Mouse (Mus musculus) 3T3-L1 (cell line): ENCODE measurements around the gene Syndig1.
A peak's percentile ranks its signal among the peaks of the same experiment; 100 is the strongest.

Experiments used
- DNase-seq: peaks from one replicate; pipeline ENCODE4 v3.0.0-alpha.2; 2015; ENCODE audit warnings: low read depth, low spot score

The Syndig1 gene

GRCm38 (mm10) chr2:149980419-149980818 lies 151.4 kb downstream of the Syndig1 start:
- DNase-seq, result no peak

DNA sequence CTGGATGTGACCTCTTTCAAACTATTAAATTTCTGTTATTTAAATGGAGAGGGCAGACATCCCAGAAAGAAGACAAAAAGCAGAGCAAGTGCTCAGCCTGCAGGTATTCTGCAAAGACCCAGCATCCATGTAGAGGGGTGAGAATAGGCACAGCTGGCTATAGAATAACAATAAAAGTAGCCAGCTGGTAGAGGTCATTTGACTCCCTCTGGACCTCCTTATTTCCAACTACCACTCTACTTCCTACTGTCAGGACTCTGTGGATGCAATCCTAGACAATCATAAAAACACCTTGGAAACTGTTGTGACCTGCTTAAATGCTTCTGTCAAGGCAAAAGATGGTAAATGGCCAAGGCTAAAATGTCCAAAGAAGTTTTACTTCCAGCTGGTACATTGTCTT lies 153.5 kb downstream of the Syndig1 start:
- no peak for DNase-seq

- DNase-seq, result no peak
Observed at GRCm38 (mm10) chr2:149983107-149983506, 154.1 kb downstream of the Syndig1 start.

DNA sequence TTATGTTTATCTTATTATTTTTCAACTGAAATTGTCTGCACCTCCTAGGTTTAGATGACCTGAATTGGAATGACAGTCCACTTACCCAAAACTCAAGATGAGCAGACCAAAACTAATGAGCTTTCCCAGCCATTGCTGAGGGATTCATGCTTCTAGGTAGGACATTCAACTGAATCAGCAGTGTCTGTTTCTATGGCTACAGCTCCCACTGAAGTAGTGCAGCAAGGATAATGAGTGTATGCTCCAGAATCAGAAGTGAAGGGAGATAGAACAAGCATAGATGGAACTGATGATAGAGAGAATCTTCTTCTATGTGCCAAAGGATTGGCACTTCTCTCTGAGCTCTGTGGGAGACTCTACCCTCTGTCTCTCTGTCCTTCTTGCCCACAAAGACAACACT lies 158.6 kb downstream of the Syndig1 start:
- no peak for DNase-seq

DNA sequence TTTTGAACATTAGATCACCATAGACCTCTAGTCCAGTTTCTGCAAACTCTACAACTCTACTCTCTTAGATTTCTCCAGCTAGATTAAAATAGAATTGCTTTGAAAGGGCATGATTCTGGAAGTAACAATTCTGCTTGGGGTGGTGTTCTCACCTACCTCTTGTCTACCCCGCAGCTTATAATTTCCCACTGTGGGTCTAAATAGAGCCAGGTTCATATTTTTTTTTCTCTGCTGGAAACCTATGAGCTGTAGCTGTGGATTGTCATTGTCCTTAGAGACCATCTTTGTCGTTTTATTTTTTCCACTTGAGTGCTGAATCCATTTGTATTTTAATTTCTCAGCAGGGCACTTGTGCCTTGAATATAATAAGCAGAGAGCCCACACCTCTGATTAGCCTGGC lies 162.5 kb downstream of the Syndig1 start:
- no peak for DNase-seq

GRCm38 (mm10) chr2:149992921-149993320 lies 163.9 kb downstream of the Syndig1 start:
- DNase-seq, result no peak

- DNase-seq, result no peak
Observed at GRCm38 (mm10) chr2:149996382-149996964, 167.5 kb downstream of the Syndig1 start.

GRCm38 (mm10) chr2:149997657-149998056 lies 168.6 kb downstream of the Syndig1 start:
- DNase-seq, result no peak

DNA sequence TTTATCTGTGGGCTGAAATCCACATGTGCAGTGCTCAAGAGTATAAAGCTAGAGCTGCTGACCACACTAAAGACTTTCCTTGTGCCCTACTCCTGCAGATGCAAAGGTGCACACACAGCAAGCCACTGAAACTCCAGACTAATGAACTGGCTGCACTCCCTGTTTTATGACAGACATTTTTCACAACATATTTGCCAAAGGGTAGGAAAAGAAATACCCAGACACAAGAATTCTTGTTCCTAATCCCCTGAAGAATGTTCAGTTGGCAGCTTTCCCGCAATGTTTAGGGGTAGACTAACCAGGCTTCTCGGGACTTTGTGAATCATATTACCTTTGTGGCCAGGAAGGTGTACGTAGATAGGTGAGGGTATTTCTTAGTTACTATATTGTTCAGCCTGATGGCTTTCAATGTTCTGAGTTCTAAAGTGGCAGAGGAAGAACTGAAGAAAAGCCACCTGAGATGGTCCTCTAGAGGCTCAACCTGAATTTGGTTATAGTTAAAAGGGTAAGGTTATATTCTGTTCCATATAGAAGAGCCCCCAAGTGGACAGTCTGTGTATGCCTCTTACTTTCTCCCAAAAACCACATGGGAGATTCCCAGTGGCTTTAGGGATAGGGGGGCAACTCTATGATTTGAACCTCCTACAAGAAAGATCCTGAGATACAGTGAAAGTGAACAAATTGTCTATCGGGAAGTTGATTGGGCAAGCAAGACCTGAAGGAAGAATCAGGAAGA lies 169.5 kb downstream of the Syndig1 start:
- DNase-seq, result peak; percentile 9

- DNase-seq, result no peak
Observed at GRCm38 (mm10) chr2:150000564-150000963, 171.6 kb downstream of the Syndig1 start.

GRCm38 (mm10) chr2:150003499-150003898 lies 174.5 kb downstream of the Syndig1 start:
- DNase-seq, result no peak

DNA sequence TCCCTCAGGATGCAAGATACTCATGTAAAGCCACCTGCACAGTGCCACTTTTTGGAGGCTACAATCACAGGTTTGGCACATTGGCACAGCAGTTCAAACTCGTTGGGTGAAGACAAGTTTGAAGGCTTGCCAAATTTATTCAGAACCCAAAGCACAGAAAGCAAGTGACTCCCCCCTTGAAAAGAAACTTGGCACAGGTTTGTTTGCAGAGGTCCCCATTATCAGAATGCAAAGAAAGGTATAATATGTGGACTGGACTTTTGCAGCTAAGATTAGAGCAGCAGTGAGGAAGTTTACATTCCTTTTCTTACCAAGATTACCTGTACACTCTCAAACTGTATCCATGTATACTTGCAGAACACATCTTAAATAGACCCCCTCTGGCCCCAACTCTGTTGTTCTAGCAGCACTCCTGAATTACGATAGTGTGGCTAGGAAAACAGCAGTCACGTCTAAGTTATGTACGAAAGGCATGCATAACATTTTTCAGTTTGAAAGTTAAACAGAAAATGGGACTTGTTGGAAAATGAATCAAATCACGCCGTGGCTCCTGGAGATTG lies 183.9 kb downstream of the Syndig1 start:
- DNase-seq, result no peak

DNA sequence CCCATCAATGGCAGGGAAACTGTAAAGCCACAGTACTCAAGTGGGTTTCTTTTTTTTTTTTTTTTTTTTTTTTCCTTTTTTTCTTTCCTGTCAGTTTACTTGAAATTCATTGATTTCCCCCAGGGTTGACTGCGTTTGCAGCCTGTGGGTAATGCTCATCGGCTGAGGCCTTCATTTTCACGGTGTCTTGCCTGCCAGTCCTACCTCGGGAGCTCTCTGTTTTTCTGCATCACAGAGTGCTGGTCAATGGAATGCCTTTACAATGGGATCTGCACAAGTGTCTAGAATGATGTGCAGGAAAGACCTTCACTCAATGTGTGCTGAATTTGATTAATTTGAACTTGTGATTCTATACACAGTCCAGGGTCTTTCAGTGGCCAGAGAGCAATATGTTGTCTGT lies 184.8 kb downstream of the Syndig1 start:
- DNase-seq, result no peak

- no peak for DNase-seq
Observed at GRCm38 (mm10) chr2:150016303-150016702, 187.3 kb downstream of the Syndig1 start.

GRCm38 (mm10) chr2:150020706-150021105 lies 191.7 kb downstream of the Syndig1 start:
- DNase-seq, result no peak

DNA sequence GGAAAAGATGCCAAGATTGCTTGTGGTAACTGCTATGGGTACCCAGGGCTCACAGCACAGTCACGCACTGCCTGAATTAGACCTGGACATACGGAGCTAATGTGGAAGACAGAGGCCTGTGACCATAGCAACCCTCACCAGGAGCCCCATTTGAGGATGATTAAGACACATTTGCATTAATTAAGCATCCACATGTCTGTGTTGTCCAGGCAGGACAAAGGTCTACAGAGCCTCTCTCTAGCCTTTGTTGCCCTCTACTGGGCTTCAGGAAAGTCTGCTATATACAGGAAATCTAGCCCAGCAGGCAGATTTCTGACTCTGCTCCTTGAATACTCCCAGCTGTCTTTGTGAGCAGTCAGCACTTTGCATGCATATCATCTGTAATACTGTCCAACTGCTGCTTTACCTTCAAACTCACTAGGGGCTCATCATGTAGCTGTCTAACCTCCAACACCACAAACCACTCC lies 194.9 kb downstream of the Syndig1 start:
- DNase-seq, result no peak

DNA sequence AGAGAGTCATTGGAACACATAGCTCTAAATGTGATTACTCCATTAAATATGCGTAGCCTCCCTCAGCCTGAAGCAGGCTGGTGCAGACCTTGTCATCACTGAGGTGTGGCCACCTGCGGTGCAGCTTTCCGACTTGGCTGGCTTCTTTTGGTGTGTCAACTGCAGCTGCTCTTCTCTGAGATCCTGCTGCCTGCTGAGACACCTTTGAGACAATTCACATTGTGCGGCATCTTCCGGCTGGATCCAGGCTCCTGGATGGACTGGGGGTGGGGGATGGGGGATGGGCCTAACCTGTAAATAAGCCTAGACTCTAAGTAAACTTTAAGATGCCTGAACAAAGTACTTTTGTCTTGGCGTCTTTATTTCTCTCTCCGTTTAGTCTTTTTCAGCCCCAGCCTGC lies 214.5 kb downstream of the Syndig1 start:
- DNase-seq, result no peak
